Mouse (Mus musculus) gonadal fat pad, adult 2 months (tissue): Measurements from ENCODE around the gene Gm38392. TPM values are rescaled to one million over a fixed set of nuclear protein-coding genes. Genes with fewer than 3 reads are reported as not detected.

Source experiments
- DNase-seq: peaks from one replicate; pipeline ENCODE4 v3.0.0-alpha.2; 2012; ENCODE audit warnings: low read depth
- polyA plus RNA-seq: library from polyadenylated mRNA; depleted of rRNA; stranded (reverse); fragments of >200 nt; gene quantifications from 2 replicates; pipeline ENCODE4 v1.2.3, GENCODE M21; 2012

Gene Gm38392
- polyA plus RNA-seq, 1 experiment: 0.09 TPM

DNA sequence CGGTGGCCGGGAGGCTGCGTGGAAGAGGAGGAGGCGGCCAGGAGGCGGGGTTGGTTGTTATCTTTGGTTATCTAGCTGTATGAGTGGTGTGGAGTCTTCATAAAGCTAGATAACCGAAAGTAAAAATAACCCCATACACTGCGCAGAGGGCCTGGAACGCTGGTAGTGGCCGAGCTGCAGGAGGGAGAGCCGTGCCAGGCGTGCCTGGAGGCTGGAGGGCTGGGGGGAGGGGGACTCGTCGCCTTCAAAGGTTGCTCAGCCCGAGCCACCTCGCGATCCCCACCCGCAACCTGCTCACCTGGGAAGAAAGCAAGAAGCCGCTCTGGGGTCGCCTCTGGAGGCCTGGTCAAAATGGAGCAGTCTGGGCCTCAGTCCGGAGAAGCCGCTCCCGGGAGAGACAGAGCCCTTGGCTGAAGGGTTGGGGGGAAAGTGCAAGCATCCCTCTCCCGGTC is 71.4 kb downstream of the Gm38392 start:
- DNase-seq: no peak

DNA sequence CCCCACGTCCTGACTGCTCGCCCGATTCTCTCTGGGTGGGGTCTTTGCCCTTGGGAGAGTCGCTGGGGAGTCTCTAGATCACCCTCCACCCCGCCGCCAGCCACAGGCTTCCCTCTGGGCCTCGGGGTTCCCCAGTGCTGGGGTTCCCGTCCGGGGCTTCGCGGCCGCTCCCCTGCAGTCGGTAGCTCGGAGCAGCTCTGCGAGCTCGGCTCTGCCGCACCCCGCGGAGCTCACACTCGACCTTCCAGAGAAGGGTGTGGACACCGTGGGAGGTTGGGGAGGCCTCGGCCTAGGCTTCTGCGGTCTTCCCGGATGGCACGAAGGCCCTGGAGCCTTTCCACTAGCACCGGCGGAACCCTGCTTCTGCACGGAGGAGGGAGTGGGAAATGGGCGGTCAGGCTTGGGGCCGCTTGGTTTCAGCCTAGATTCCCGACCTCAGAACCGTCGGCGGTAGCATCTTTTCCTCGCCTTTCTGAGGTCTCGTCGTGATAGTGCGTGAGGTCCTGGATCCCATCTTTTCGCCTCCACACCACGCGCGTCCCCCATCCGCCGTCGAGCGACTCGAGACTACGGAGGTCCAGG is 71.9 kb downstream of the Gm38392 start:
- no peak for DNase-seq

DNA sequence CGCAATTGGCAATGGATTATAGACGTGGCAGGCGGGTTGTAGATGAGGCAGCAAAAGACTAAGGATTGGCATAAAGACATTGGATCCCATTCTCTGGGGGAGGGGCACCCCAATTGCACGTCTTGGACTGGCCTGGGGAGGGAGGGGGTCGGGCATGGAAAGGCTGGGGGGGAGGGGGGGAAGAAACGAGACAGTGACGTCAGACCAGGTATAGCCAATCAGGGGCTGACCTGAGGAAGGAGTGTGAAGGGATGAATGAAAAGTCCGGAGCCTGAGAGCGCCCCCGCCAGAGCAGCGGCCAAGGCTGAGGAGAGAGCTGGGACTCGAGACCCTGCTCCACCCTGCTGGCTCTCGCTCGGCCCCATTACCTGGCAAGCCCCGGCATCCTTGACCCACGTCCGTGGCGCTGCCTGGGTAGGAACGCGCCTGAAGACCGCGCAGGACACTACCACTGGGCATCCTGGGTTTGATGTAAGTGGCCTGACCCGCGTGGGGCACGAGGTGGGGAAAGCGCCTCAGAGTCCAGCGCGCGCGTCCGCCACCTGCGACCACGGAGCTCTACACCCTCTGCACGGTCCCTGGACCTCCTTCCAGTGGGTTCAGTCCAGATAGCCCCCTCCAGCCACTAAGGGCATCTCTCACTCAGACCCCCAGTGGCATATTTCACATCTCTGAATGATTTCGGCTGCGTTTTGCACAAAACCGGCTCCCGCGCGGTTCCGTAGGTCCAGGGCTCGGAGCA is 72.6 kb downstream of the Gm38392 start:
- DNase-seq: no peak

DNA sequence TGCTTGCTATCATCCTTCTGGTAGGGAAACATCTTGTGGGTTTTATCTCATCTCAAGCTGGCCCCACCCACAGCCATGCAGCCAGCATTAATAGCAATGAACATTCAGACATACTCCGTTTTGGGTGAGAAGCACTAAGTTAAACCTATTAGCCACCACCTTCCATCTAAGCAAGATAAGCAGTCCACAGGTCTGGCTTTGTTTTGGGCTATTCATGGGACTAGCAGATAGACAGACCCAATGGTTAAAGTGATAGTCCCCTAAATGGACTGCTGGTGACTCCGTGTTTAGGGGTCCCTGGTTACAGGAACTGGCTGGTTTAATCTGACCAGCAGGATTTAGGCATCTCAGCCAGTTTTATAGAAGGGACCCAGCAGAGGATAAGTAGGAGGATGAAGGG is 74.0 kb downstream of the Gm38392 start:
- no peak for DNase-seq

DNA sequence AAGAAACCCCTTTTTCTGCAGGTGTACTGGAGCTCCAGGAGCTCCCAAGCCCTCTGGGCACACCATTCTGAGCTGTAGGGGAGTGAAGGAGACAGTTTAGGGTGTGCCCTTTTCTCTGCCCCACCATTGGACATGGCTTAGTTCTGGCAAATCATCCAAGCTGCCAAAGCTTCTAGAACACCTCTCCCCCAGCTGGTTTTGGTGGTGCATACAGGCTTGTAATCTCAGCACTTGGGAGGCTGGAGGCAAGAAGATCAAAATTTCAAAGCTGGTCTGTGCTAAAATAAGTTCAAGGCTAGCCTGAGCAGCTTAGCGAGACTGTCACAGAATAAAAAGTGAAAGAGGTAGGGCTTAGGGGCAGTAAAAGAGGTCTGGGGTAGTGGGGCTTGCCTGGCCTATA is 74.7 kb downstream of the Gm38392 start:
- no peak for DNase-seq

DNA sequence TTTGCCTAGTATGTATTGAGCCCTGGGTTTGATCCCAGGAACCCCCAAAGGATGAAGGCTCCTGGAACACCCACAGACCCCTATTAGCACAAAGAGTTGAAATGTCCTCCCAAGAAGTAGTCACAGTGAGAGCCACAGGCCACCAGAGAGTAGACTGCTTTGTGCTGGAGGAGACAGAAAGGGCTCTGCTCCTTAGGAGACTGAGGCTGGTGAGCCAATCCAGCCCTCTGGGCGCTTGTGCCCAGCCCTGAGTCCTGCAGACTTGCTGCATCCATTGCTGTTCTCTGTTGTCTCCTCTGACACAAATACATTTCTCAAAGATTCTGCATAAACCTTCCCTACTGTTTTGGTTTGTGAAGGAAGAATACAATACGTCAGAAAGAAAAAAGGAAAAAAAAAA is 76.1 kb downstream of the Gm38392 start:
- no peak for DNase-seq

DNA sequence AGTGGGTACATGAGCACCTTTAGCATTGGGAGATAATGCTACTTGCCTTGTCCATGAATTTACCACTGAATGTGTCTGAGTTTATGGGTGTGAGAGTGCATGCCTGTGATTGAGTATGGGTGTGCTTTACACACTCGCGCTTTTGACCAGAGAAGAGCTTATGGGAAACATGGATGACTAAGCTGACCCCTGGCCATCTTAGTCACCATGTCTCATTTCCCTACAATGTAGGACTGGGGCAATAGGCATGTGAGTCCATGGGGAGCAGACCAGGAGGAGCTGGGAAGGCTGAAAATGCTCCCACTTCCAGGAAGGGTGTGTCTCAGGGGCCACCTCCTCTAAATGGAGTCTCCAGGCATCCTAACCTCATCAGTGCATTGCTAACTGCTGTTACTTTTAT is 76.9 kb downstream of the Gm38392 start:
- no peak for DNase-seq

DNA sequence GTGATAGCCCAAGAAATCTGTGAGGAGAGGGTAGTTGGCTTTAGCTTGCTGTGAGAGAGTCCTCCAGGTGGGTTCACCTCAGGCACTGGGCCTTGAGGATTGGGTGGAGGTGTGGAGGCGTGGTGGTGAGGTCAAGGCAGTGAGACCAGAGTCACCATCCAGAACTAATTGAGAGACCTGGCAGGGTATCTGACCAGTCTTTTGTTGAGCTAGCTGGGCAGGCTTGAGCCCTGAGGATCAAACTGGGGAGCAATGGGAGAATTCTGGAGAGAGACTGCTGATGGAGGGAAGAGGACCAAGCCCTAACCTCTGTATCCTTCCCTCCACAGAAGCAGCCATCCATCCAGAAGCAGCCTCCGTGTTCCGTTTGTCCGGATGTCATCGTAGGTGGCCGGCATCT is 77.7 kb downstream of the Gm38392 start:
- DNase-seq: no peak

DNA sequence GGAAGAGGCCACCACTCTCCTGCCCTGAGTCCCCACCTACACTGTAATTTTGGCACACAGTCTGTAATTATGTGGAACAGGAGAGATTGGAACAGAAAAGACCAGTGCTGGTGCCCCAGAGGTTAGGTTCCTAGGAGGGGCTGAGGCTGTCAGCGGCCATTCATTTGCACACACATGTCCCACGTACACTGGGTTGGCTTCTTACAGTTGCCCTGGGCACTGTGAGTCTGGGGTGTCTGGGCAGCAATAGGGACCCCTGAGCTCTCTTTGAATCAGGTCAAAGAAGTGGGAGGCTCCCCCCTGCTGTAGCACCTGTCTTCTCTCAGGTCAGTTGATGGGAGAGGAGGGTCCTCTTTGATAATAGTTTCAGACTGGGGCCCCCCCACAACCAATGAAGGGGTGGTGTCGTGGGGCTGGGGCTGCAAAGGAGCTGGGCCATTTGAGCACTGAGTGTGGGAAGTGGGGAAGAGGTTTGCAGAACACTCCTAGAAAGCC is 78.7 kb downstream of the Gm38392 start:
- DNase-seq: no peak

DNA sequence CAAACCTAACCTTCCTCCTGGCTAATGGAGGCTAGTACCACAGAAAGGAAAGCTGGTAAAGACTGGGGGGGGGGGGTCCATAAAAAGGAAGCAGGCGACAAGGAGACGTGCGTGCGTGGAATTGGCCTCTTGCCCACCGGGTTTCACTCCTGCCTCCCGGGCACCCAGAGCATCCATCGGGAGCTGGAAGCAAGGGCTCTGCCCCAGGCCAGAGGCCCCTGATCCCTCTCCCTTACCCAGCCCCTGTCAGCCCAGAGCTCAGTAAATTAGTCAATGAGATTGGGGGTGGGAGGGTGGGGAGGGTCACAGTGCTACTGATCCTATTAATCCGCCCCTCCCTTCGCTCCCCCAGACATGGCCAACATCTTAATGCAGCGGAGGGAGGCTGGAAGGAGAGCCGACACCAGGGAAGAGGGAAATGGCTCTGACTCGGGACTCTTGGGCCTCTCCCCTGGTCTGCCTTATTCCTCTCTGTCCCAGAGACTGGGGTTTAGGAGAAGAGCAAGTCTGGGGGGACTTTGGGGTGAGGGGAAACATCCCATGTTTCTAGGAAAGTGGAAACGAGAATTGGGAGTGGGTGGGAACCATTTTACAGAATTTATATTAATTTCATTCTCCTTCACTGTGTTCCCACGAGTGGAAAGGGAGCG is 79.4 kb downstream of the Gm38392 start:
- no peak for DNase-seq

DNA sequence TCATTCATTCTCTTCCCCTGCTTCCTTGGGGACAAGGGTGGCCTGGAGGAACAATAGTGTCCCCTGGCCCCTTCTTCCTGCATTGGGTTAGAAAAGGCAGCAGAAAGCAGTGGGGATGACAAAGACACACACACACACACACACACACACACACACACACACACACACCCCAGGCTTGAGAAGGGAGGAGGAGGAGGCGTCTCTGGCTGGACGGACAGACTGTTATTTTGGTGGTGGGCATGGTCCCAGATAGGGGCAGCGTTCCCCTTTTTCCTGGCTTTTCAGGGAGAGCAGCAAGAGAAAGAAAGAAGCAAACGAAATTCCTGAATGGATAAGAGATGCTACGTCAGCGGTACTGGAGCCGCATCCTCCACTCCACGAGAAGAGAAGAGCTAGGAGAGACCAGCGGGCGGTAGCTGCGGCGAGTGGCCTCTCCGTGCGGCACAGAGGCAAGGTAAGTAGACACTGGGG is 80.1 kb downstream of the Gm38392 start:
- DNase-seq: no peak

DNA sequence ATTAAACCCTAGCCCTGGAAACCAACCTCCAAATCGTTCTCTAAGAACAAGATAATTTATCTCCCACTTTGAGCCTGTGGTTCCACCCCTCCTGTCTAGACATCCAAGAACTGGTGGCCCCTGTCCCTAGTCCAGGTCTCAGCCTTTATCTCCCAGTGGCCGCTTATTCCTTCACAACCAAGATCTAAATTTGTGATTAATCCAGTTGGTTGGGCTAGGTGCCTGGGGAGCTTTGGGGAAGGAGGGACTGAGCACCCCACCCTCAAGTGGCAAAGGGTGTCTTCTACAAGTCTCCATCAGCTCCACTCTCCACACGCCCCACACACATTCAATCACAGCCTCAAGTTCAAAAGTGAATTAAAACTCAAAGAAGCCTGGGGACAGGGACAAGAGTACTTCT is 80.5 kb downstream of the Gm38392 start:
- DNase-seq: no peak

DNA sequence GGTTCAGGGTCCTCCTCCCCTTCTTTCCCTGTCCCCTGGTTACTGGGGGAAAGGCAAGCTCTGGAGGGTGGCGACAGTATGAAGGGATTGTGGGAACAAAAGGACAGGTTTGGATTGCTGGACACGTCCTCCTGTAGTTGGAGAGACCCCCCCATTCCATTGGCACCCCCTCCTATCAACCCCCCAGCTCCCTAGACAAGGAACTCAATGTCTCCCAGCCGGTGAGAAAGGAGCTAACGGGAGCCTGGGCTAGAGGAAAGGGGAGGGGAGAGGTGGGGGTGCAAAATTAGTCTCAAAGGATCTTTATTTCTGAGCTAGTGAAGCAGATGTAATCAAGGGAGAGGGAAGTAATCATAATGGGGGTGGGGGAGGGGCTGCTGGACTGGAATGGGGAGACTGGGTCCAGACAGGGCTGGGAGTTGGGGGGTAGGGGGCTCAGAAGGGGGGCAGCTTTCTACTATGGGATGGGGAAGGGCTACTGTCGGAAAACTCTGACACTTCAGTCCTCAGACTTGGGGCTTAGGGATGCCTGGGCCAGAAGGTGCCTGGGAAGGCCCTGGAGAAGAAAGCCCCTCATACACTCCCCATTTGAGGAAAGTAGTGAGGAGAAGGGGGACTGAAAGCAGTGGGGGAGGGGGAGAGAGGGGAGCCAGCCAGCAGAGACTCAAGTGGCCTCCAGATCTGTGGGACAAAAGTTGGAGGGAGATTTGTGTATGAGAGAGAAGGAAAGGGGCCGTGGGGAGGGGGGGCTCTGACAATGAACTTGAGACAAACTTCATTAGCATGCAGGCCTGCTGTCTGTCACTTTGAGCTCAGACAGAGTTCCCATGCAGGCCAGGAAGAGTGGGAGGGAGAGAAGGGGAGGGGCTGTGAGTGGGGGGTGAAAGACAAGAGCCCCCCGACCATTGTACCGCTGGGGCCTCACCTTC is 81.2 kb downstream of the Gm38392 start:
- DNase-seq: no peak

DNA sequence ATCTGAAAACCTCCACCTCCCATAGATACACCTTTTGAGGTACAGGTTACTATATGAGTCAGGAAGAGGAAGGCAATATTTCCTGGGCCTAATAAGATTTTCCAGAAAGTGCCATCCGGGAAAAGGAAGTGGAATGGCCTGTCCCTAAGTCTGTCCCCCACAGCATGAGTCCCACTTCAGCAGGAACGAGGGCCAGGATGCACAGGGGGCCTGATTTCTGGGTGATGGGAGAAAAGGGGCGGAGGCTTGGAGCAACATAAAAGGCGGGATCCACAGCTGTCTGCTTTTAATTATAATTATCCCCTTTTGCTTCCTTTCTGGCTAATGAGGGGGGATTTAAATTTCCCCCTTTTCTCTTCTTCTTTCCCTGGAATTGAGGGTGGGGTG is 81.8 kb downstream of the Gm38392 start:
- no peak for DNase-seq

DNA sequence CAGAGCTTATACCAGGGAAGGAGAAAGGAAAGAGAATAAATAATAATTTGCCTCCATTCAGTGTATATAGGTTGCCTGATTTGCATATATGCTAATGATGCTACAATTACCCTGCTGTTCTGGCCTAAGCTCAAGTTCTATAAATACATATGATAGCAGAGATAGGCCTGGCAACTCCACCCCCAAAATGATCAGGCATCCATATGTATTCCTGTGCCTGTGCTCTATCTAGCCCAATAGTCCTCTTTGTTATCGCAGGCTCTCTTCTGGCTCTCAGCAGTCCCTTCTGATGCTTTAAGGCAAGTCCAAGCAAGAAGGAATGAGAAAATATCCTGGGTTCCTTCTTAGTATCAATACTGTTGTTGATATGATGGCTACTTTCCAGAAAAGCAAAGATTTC is 82.3 kb downstream of the Gm38392 start:
- DNase-seq: no peak

DNA sequence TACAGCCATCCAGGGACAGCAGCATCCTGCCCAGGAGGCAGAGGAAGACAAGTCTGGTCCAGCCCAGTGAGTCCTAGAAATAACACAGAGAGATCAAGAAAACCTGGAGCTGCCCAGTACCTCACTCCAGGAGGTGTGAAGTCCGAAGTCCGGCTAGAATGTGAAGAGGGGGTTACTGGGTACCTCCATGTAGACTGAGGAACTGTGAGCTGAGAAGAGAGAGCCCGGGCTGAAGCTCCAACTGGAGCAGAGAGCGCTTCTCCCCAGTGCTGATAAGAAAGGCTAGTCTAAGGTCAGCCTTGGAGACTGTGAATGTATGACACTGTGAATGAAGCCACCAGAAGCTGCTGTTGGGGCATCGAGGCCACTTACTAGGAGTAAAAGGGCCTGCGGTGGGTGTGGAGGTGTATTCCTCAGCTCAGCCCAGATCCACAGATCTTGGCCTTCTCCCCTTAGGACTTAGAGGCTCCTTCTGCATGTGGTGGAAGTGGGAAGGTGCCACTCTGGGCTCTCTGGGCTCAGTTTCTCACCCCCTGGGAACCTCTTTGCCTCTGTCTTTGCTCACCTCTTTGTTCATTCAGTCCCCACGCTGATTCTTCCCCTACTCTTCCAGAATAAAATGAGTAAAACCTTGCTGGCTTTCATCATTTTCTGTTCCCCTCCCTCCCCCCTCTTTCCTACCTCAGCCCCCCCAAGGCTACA is 82.9 kb downstream of the Gm38392 start:
- DNase-seq: no peak

DNA sequence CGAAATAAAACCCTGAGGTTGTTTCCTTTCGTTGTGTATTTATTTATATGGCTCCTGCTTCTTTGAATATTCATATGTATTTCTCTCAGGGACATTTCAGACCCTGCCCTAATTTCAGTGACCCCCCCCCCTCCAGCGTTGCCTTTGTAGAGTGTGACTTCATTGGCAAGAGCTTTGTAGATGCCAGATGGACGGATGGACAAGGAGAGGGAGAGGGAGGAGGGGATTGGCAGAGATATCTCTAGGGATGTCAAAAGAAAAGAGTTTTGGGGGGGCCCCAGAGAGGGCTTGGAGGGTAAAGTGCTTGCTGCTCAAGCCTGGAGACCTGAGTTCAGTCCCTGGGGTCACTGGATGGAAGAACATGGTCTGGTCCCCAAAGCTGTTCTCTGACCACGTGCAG is 83.6 kb downstream of the Gm38392 start:
- DNase-seq: no peak

DNA sequence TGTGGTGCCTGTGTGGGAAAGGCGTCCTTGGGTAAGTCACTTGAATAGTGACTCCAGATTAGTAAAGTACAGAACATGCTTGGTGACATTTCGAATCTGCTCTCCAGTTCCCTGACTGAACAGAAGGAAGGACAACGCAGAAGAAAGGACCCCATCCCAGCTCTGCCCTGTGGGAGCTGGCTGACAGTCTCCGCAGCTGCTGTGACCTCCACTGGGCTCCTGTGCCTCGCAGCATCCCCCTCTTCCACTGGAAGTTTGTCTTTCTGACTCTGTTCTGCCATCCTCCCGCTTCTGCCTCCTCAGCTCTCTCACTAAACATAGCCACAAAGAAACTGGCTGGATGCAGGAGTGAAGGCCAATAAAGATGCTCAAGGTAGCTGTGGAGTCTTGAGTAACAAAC is 84.0 kb downstream of the Gm38392 start:
- no peak for DNase-seq

DNA sequence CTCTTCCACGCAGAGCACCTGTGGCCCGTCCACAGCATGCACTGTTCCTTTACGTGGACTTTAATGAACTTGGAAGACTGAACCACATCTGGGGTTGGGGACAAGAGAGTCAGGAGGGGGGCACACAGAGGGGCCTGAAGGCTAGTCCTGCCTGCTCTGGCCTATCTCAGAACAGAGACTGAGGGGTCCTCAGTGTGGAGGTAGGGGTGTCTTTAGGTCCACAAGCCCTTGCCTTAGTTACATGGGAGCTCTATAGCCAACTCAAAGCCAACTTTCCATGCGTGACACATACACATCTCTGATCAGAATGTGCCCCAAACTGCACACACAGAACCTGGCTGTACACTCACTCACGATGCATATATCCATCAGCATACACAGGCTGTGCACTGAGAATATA is 85.4 kb downstream of the Gm38392 start:
- DNase-seq: no peak

DNA sequence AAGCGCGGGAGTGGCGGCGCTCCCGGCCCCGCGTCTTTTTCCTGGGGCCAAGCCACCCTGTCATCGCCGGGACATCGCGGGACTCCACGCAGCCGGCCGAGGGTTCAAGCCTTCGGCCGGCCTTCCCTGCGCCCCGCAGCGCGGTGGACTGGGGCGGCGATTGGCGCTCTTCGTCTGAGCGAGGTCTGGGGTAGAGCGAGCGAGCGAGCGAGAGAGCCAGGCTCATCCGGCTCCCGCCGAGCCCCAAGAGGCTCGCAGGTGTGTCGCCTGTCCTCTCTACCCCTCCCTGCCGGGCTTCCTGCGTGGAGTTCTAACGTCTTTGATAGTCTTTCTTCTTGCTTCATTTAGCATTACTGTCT is 86.1 kb downstream of the Gm38392 start:
- no peak for DNase-seq
